Mouse (Mus musculus) natural killer cell, adult 2 months (primary cell): ENCODE measurements at regions not wholly inside any gene's neighbourhood (a gene's known extent, or its start where the extent isn't known, plus 50 kb on each side); places are given as distances from the start of the nearest gene placed in this dataset.
"Not testable (repeated sequence)": the region's sequence is repeated elsewhere in the genome, so short reads cannot be mapped to it uniquely, and the experiment has no call there.

Experiments used
- DNase-seq, 2 experiments: peaks; one replicate each; pipeline ENCODE4 v3.0.0; 2022; ENCODE audit warnings: low spot score in 2 of 2

DNA sequence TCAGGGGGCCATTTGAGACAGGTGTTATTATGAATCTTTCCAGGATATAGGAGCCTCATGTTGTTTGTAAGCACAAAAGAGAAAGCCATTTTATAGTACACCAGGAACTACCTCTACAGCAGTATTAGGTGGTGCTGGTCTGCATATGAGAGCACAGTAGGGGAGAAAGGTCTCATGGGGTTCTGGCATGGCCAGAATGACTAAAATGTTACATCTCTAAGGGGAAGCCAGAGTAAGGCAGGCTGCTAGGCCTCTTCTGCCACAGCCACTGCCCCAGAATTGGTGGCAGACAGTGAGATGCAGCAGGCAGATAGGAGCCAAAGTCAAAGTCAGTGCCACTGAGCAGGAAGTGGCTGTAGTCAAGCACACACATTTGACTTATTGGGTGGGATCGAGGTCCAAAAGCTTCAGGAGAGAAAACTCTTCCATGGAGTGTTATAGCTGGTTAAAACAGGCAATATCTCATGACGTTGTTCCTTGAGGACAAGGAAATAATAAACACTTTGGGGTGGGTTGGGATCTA is 147.2 kb downstream of the Hira start:
- DNase-seq: no peak

DNA sequence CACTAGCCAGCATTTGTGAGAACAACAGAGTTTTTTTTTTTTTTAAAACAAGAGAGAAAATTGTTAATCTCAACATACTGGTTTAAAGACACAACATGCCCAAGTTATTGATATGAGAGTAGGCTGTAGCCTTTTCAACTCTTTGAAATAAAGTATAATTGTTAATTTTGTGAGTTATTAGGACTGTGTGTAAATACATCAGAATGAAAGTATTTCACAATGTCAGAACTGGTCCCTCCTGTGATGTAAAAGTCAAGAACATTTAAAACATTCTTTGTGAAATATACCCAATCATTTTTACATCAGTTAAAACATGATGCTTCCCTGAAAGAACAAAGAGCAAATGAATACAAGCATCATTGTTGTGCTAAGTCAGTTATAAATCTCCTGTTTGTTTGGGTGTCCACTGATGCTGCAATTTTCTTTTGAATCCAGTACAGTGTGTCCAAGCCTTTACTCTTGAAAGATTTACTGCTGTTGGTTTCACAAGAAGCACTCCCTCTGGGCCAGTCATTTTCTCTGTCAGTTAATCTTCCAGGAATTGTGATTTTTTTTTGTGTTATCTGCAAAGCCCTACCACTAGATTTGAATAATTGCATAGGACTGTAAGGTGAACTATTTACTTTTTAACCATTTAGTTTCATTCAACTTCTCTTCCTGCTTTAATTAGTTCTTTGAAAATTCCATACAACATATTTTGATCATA is 148.5 kb downstream of the Hira start:
- DNase-seq: no peak

DNA sequence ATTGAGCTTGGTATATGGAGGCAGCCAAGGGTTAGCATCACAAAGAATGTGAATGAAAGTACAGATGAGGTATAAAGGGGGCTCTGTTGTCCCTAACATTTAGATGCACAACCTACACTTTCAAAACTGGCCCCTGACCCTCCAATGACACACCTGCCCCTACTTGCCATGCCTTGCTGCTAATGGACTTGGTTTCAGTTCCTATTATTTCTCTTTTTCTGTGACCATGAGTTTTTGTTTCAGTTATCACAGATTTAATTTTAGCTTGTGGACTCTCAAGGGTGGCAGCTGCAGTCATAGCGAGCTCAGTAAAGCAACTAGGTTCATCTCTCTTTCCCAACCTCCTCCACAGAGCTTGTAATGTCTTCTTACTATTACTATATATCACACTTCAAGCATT is 150.3 kb downstream of the Hira start:
- DNase-seq: peak in 1 of 2 experiments; percentile 36

DNA sequence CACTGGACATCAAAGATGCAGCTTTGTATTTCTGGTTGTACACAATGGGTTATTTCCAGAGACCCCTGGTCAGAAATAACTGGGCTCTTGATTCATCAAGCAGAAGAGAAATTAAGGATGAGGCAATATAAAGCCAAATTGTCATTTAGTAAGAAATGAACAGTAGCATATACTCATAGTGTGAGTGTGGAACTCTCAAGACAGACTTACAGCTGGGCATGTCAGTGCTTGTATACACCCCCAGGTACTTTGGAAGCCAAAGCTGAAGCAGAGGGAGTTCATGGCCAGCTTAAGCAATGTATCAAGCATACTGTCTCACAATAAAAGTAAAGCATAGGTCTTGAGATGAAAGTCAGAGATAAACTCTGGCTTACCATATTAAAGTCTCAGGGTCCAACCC is 155.7 kb downstream of the Hira start:
- DNase-seq: no peak

DNA sequence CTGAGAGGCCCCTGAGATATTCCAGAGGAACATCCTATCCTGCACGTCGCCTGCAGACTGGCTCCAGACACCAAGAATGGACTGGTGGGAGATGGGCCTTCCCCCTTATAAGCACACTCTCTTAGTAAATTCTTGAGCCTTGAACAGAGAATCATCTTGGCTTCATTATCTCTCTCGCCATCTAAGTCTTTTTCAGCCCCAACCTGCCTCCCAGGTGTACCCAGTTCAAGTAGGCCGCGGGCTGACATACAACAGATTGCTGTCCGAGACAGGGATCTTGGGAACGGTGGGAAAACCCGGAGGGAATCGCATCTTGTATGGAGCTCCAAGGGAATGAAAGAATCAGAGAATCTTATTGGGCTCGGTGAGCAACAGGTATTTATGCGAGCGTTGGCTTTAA is 158.9 kb downstream of the Hira start:
- DNase-seq: no peak

DNA sequence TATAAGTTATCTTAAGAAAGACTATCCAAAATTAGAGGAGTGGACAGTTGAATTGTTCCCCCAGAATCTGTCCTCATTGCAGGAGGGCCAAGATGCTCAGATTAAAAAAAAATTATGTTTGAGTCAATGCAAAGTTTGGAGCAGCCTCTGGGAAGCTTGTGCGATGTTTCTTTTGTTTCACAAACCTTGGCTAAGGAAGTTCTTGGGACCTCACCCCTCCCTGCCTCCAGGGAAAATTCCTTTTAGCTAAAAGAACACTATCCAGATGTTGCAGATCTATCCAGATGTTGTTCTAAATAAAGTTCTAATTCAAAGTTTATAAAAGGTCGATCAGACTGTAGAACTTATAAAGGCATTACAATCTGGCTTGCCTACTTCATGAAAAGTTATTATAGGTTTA is 160.8 kb downstream of the Hira start:
- DNase-seq: no peak

DNA sequence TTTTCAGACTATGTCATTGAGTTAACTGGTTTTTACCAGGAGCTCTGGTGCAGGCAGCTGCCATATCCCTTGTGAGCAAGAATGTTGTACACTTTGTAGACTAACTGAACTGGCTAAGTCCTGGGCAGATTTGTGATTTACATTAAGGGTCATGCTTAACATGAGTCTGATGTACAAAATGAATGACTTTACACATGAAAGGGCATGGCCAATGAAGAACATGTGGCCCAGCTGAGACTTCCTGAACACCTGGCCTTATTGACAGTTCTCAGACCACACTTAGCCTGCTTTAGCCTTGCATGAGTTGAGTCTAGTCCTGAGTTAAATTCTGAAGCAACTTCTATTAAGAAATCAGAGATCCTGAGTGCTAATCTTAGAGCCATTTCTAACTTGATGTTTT is 176.0 kb downstream of the Hira start:
- peak in 1 of 2 experiments; percentile 73 for DNase-seq

DNA sequence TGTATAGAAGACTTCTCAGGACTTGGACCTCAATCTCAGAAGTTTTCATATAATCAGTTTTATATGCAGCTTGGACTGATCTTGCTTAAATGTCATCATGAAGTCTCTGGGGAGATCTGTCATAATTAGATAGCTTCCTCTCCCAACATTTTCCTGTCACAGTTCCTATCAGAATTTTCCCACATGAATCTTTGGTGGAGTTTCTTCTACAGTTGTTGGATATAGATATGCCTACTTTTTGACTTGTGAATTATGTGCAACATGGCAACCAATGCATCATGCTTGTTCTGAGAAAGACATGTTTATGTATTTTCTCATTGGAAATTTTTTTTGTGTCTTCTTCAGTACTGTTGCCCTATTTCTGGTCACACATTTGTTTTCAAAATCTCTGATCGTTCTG is 183.5 kb downstream of the Hira start:
- DNase-seq: no peak

DNA sequence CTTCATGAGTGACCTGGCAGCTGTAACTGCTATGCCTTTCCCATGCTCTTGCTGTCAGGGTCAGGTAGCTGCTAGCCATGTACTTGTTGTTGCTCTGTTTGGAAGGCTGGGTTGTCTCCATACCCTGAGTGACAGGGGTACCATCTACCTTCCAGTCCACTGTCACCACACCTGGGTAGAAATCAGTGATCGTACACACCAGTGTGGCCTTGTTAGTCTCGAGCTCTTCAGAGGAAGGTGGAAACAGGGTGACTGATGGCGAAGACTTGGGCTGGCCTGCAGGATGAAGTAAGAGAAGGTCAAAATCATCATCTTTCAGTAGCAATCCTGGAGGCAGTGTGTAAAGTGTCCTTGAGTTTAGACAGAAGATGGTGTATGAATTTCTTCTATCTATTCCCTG is 185.0 kb downstream of the Hira start:
- no peak for DNase-seq

DNA sequence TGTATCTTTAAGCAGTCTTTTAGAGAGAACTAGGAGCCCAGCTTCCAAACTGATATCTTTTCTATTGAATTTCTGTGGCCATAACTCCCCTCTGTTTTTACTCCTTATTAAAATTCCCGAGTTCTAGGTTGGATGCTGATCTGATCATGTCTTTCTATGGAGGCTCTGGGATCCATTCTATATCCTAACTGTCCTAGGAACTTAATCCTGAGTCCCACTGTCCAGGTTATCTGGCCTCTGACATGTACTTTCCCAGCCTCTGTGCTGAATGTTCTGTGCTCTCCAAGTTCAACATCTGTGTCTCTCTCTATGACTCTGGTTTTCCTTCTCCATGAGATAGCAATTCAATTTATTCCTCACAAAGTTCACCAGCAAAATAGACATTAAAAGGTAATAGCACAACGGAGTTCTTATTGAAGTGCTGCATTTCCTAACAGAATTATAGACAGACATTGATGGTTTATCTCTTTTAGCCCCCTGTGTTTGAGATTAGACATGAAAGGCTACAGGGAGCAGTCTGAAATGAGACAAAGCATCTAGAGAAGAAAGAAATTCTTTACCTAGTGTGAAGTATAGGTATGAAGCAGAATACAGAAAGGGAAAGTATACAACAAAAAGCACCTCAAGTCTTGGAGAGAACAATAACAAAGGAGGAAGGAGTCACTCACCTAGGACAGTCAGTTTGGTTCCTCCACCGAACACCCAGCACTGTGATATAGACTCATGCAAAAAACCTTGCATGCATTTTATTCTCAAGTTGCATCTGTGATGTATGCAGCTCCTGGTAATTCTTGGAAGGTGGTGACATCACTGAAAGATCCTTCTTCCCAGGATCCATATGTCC is 185.9 kb downstream of the Hira start:
- no peak for DNase-seq

DNA sequence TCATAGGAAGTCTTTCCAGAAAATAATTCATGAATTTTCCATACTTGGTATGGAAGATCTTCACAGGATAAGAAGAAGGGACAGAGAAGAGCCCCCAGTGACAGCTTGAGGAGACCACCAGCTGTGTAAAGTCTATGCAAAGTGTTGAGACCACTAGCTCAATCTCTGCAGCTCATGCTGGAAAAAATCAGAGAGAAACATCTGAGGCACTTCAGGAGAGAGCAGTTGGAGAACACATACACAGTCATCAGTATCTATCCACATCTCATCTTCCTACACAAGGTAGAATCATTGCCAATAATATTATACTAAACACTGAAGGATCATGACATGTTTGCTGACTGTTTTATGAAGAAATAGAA is 186.5 kb downstream of the Hira start:
- no peak for DNase-seq

DNA sequence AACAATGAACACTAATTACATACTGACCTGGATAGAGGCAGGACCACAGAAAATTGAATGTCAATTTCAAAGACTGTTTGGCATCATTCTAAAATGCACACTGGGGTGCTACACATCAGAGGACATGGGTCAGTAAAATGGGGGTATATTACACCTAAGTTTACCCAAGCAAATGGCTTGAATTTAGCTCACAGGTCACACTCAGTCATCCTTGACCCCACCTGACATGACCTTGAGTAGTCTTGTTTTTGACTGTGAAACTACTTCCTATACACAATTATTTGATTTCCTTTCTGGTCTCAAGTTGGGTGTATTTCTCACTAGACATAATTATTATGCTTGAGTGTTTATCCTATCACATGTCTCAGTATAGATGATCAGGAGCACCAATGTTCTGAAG is 187.6 kb downstream of the Hira start:
- DNase-seq: no peak

DNA sequence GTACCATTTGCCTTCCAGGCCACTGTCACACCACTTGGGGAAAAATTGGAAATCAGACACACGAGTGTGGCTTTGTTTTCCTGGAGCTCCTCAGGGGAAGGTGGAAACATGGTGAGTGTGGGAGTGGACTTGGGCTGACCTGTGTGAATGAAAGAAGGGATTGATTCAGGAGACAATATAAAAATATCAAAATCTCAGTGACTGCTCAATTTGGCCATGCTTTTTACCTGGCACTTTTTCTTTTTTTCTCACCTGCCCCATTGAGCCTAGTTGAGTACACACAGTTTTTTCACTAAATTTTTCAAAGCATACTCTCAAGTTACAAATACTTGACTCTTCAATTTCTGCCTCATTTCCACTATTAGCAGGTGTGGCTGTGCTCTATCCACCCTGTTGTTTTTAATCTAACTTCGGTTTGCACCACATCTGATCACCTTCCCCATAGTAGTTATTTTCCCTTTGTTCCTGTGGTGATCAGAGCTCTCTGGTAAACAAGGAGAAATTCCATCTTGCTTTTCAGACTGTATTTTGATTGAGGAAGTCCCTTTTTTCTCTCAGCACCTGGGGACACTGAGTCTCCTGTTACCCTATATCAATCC is 188.8 kb downstream of the Hira start:
- no peak for DNase-seq

DNA sequence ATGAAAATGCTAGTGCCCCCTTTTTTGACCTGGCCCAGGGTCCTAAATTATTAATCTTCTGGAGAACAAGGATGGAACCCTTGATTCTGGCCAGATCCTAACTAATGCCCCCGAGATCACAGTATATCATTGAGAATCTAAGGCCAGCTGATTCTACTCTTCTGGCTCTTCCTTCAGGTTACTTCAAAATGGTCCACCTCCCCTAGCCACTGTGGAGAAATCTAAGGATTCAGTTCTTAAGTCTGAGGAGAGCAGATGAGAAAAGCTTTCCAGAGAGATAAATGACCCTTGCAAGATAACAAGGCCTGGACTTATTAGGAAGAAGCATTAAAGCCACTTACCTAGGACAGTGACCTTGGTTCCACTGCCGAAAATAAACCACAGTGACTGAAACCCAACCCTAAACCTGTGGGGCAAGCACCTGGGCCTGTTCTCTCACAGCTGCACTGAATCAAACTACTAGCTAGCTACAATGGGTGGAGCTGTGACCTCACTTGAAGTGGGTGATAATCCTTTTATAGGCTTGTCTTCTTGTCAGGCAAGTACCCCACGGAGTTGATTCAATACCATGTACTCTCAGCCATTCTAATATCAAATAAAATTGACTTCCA is 190.0 kb downstream of the Hira start:
- no peak for DNase-seq

DNA sequence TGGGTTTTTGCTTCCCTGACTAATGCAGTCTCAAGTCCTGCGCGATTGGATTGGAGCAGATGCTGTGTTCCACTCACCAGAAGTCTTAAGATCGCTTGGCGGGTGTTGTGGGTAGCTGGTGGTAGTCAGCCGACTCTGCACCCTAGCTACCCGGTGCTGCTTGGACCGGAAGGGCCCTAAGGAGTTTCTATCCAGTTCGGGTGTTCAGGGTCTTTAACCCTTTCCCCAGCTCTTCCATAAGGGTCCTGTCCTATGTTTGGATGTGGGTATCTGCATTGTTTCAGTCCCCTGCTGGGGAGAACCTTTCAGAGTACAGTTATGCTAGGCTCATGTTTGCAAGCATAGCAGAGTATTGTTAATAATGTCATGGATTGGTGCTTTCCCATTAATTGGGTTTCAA is 206.7 kb downstream of the Hira start:
- not testable (repeated sequence) for DNase-seq

DNA sequence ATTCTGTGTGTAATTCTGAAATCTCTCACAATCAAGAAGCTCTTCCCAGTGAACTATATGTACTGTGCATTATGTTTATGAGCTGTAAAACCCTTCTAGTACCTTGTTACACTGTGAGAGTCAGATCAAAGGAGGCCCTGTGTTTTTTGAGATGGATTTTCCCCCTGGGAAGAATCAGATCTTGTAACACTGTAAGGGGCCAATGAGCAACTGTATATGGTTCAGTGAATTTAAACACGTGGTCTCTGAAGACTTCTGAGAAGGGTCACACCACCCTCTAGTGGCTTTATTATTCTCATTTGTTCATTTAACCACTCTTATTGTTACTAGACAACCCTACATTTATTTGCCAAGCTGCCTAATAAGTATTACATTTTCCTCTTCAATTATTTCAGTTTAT is 211.1 kb downstream of the Hira start:
- DNase-seq: no peak
